Mouse (Mus musculus) limb, embryonic 15.5 days (tissue): ENCODE data around the gene St7. TPM values are rescaled to one million over a fixed set of nuclear protein-coding genes. Genes with fewer than 3 reads are reported as not detected.

Experiments used
- ATAC-seq: fragments of 200-750 bp; cut with Nextera tagmentation; 2 replicates; pipeline ENCODE4 v1.8.0; 2017; ENCODE audit warnings: low read depth, moderate TSS enrichment; ENCODE audit not compliant: insufficient number of reproducible peaks, low FRiP score, low TSS enrichment
- H3K27ac ChIP-seq: fragments of 300-500 bp; sonication (generic); 2 replicates; pipeline ENCODE4 v1.5.1; 2015; ENCODE audit warnings: moderate library complexity, mild to moderate bottlenecking, inconsistent platforms
- H3K27me3 ChIP-seq: fragments of 300-500 bp; sonication (generic); 2 replicates; pipeline ENCODE4 v1.6.1; 2015; ENCODE audit warnings: inconsistent platforms
- H3K36me3 ChIP-seq: fragments of 300-500 bp; sonication (generic); 2 replicates; pipeline ENCODE4 v1.6.1; 2015; ENCODE audit warnings: inconsistent platforms
- H3K4me1 ChIP-seq: fragments of 300-500 bp; sonication (generic); 2 replicates; pipeline ENCODE4 v1.6.1; 2015; ENCODE audit warnings: inconsistent platforms
- H3K4me2 ChIP-seq: fragments of 300-500 bp; sonication (generic); 2 replicates; pipeline ENCODE4 v1.6.1; 2015; ENCODE audit warnings: mild to moderate bottlenecking, inconsistent platforms
- H3K4me3 ChIP-seq: fragments of 300-500 bp; sonication (generic); 2 replicates; pipeline ENCODE4 v1.5.1; 2015; ENCODE audit warnings: mild to moderate bottlenecking, inconsistent platforms
- H3K9ac ChIP-seq: fragments of 300-500 bp; sonication (generic); 2 replicates; pipeline ENCODE4 v1.6.1; 2015; ENCODE audit warnings: inconsistent platforms
- H3K9me3 ChIP-seq: fragments of 300-500 bp; sonication (generic); 2 replicates; pipeline ENCODE4 v1.6.1; 2016; ENCODE audit warnings: inconsistent platforms
- WGBS: fragments of 180-500 bp; shearing (Covaris S2); methylation state at CpG from one replicate; pipeline ENCODE4 v1.1.7; 2015; 5-methylcytosine and 5-hydroxymethylcytosine counted together
- polyA plus RNA-seq: library from polyadenylated mRNA; unstranded; fragments of >200 nt; fragmentation: Nextera tagmentation; extraction: Ambion mirVana; gene quantifications from 2 replicates; pipeline ENCODE4 v1.2.1, GENCODE M21; 2015

The St7 gene
- polyA plus RNA-seq, 1 experiment from 2014 or later = 26.8 TPM

DNA sequence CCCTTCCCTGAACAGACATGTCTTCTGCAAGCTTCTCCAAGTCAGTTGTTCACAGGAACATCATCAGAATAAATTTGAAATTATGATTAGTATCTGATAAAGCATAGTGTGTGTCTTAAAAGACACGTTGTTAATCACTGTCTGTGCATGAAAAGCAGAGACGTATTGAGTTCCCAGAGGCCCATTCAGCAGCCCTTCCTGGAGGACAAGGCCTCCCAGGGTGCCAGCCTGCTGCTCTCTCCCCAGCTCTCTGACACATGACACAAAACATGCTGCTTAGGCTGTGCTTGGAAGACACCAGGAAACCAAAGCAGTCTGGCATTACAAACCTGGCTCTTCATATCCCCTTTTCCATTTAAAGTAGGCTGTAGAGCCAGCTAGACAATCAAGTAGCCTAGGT lies 249.2 kb downstream of the St7 start:
- H3K4me2 ChIP-seq = no peak overlapping the region
- no peaks in the 10 kb centered on the region for H3K27me3 ChIP-seq
- WGBS = 51% methylated on average over 2 of the region's 2 CpGs
- no peaks in the 10 kb centered on the region for H3K9me3 ChIP-seq
- no peak overlapping the region for H3K27ac ChIP-seq
- H3K4me1 ChIP-seq = 0 out of 2 replicates have a peak, but pooled peaks cover 3% of the 10 kb centered on the region
- H3K9ac ChIP-seq = no peak overlapping the region
- H3K4me3 ChIP-seq = no peak overlapping the region
- peaks cover 4% of the 10 kb centered on the region; the same call in 1 of the 2 replicates for H3K36me3 ChIP-seq
- ATAC-seq = no peak

DNA sequence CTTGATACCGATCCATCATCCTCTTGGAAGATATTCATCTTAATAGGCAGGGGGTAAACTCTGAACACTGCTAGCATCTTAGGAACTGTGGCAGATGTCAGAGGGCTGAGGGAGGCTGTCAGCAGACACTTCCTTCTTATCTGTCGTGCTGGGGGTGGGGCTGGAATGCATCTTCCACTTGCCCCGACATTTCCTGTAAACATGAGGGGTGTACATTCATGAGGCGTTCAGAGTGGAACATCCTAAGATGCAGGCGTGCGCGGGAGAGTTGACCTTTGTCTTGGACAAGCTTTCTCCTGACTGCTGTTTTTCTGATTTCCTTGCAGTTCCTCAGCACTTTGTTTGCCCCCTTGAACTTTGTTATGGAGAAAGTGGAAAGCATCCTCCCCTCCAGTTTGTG lies 249.6 kb downstream of the St7 start:
- Histone ChIP-seq H3K9me3 (no peaks in the 10 kb centered on the region), H3K9ac (no peak overlapping the region), H3K4me3 (no peak overlapping the region), H3K4me2 (no peak overlapping the region), H3K27ac (no peak overlapping the region), H3K27me3 (no peaks in the 10 kb centered on the region), H3K36me3 (peaks cover 4% of the 10 kb centered on the region; the same call in 1 of the 2 replicates), H3K4me1 (0 out of 2 replicates have a peak, but pooled peaks cover 3% of the 10 kb centered on the region)
- no peak for ATAC-seq
- WGBS = 53% methylated on average over 7 of the region's 7 CpGs

DNA sequence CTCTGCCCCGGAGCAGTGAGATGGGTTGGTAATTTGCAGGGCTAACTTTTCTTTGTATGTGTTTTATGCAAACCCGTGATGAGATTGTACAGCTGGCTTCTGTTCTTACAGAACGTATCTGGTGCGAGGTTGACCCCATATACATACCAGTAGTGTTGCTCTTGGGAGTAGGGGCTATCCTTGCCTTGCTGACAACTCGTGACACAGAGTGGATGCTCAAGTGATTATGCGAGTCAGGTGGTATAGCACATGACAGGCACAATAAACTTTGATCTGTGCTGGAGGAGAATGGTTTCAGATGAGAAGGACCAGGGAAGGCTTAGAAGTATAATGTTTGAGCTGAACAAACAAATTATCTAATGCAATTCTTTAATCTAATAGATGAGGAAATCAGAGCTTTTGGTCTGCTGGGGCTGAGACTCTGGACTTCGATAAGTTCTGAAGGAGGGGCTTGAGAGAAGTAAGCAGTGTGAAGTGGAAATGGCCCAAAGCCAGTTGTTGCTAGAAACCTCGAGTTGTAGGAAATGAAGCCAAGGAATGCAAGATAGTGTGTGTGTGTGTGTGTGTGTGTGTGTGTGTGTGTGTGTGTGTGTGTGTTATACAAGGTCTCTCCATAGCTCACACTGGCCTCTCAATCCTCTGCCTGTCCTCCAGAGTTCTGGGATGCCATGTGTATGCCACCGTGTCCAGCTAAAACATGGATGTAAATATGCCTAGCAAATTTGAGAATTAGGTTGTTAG lies 251.3 kb downstream of the St7 start:
- no peak overlapping the region for H3K27ac ChIP-seq
- H3K27me3 ChIP-seq = no peaks in the 10 kb centered on the region
- no peak overlapping the region for H3K9ac ChIP-seq
- no peaks in the 10 kb centered on the region for H3K9me3 ChIP-seq
- H3K4me1 ChIP-seq = no peaks in the 10 kb centered on the region
- H3K4me2 ChIP-seq = no peak overlapping the region
- H3K4me3 ChIP-seq = no peak overlapping the region
- WGBS = 69% methylated on average over 9 of the region's 9 CpGs
- H3K36me3 ChIP-seq = peaks cover 4% of the 10 kb centered on the region; the same call in 1 of the 2 replicates
- no peak for ATAC-seq

DNA sequence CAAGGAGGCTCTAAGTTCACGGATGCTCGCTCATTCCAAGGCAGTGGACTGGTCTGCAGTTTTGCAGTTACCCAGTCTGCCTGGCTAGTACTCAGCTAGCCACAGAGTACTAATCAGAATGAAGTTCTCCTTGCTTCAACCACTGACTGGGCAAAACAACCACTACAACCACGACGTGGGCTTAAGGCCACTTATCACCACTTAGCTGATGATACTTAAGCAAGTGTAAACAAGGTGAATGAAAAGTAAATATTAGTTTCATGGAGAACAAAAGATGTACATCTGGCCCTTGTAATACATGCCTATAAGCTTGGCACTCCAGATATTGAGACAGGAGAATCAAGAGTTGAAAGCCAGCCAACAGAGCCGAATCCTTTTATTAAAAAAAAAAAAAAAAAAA lies 253.7 kb downstream of the St7 start:
- Histone ChIP-seq H3K9me3 (no peaks in the 10 kb centered on the region), H3K4me2 (no peak overlapping the region), H3K36me3 (no peaks in the 10 kb centered on the region), H3K4me1 (no peaks in the 10 kb centered on the region), H3K27me3 (no peaks in the 10 kb centered on the region), H3K9ac (no peak overlapping the region), H3K27ac (no peak overlapping the region), H3K4me3 (no peak overlapping the region)
- WGBS = 66% methylated on average over 5 of the region's 5 CpGs
- no peak for ATAC-seq

DNA sequence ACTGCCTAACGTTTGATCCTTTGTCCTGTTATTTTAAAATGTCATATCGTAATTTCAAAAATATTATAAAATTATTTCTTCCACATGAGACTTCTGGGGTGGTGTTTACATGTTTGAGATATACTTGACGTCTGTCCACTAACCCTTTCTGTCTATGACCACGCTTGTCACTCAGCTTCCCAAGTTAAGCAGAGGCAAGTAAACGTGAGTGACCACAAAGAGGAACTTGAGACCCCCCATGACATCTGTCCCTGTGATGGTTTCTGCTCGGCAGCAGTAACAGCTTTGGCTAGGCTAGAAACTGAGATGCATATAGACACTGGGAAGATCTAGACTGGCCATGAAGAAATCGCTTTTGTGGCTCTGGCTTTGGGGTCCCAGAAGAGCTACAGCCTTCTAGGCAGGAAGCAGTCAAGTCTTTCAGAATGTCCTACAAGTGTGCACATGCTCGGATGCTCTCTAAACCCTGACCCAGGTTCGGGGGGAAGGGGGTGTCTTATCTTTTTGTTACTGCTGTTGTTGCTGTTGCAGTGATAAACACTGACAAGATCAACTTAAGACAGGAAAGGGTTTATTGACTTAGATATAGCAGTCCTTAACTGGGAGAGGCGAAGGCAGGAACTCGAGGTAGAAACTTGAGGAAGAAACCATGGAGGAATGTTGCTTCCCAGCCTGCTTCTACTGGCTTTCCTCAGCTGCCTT lies 254.5 kb downstream of the St7 start:
- no peak for ATAC-seq
- H3K4me2 ChIP-seq = no peak overlapping the region
- no peak overlapping the region for H3K4me3 ChIP-seq
- no peaks in the 10 kb centered on the region for H3K4me1 ChIP-seq
- H3K27ac ChIP-seq = no peak overlapping the region
- no peak overlapping the region for H3K9ac ChIP-seq
- H3K27me3 ChIP-seq = no peaks in the 10 kb centered on the region
- H3K36me3 ChIP-seq = no peaks in the 10 kb centered on the region
- 63% methylated on average over 11 of the region's 11 CpGs for WGBS
- H3K9me3 ChIP-seq = no peaks in the 10 kb centered on the region

DNA sequence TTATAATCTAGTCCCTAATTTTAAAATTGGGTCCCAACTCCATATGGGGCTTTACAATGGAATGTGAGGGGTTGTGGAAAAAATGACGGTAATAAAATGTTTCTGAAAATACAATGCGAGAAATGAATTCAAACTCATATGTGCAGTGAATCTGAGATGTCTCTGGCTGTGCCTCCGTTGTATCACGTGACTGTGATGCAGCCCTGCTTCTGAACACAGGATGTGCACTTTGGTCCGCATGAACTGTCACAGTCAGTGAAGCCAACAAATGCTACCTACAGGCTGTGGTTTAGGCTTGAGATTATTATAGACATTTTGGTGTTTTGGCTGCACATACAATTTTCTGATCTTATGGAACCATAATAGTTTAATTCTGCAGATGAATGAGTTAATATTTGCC lies 256.4 kb downstream of the St7 start:
- no peaks in the 10 kb centered on the region for H3K4me1 ChIP-seq
- no peak overlapping the region for H3K27ac ChIP-seq
- H3K9me3 ChIP-seq = no peaks in the 10 kb centered on the region
- H3K4me3 ChIP-seq = no peak overlapping the region
- no peak overlapping the region for H3K9ac ChIP-seq
- 70% methylated on average over 5 of the region's 5 CpGs for WGBS
- no peaks in the 10 kb centered on the region for H3K36me3 ChIP-seq
- no peak overlapping the region for H3K4me2 ChIP-seq
- no peak for ATAC-seq
- no peaks in the 10 kb centered on the region for H3K27me3 ChIP-seq

DNA sequence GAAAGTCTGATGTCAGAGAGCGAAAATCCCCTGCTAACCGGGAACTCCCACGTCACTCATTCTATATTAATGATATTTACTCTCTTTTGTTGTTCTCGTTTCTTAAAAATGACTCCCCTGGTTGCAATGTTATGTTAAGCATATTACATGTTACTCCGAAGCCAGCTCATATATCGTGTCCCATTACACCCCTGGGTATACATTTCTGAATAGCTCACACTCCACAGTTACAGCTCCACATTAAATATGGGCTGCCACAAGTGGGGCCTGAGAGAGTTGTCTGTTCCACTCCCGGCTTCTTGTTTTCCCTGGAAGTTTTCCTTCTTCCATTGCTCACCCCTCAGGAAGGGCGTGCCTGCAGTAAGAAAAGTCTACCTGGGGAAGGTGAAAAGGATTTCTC lies 259.0 kb downstream of the St7 start:
- H3K27ac ChIP-seq = no peak overlapping the region
- WGBS = 61% methylated on average over 8 of the region's 8 CpGs
- H3K4me1 ChIP-seq = no peaks in the 10 kb centered on the region
- no peaks in the 10 kb centered on the region for H3K36me3 ChIP-seq
- H3K4me3 ChIP-seq = no peak overlapping the region
- H3K9me3 ChIP-seq = no peaks in the 10 kb centered on the region
- ATAC-seq = no peak
- no peaks in the 10 kb centered on the region for H3K27me3 ChIP-seq
- no peak overlapping the region for H3K4me2 ChIP-seq
- no peak overlapping the region for H3K9ac ChIP-seq

DNA sequence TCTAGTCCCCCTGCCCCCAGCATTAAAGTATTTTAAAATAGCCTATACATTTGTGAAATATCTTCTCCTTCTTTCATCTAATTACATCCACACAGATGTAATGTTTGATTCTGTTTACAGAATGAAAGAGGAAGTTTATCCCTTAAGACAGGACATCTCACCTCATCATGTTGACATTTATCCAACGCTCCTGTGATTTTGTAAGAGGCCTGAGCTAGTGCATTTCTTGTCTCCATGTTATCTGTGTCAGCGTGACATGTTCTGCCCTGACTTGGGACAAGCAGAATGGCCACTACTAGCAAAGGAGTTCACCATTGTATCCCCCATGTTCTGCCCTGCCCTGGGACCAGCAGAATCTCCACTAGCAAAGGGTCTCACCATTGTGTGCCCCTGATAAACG lies 270.7 kb downstream of the St7 start:
- no peak for ATAC-seq
- Histone ChIP-seq H3K4me3 (no peak overlapping the region), H3K27me3 (no peaks in the 10 kb centered on the region), H3K36me3 (no peaks in the 10 kb centered on the region), H3K4me1 (no peaks in the 10 kb centered on the region), H3K4me2 (no peak overlapping the region), H3K27ac (no peak overlapping the region), H3K9me3 (no peaks in the 10 kb centered on the region), H3K9ac (no peak overlapping the region)
- 86% methylated on average over 3 of the region's 3 CpGs for WGBS

DNA sequence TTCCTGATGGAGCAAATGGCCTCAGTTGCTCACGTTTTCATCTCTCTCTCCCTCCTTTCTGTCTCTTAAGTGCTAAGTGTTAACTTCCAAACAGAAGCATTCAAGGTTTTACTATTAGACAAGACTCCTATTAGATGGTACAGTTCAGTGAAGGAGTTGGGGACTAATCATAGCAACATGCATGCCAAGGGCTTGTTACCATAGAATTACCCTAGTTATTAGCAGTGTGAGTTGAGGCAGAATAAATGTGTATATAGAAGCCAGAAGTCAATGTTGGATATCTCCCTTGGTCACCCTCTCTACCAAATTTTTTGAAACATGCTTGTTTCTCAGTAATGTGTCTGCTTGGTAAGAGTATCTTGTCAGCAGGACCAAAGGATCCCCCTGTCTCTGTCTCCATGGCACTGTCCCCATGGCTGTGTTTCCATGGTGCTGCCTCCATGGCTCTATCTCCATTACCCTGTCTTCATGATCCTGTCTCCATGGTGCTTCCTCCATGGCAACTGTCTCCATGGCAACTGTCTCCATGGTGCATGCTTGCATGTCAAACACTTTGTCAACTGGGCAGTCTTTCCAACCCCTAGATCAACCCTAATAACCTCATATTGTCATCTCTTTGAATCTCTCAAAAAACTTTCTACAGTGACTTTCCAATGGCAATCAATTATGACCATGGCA lies 275.9 kb downstream of the St7 start:
- Histone ChIP-seq H3K9me3 (no peaks in the 10 kb centered on the region), H3K27me3 (no peaks in the 10 kb centered on the region), H3K4me1 (no peaks in the 10 kb centered on the region), H3K27ac (no peak overlapping the region), H3K4me2 (no peak overlapping the region), H3K9ac (no peak overlapping the region), H3K4me3 (no peak overlapping the region), H3K36me3 (no peaks in the 10 kb centered on the region)
- 81% methylated on average over 1 of the region's 1 CpGs for WGBS
- no peak for ATAC-seq

DNA sequence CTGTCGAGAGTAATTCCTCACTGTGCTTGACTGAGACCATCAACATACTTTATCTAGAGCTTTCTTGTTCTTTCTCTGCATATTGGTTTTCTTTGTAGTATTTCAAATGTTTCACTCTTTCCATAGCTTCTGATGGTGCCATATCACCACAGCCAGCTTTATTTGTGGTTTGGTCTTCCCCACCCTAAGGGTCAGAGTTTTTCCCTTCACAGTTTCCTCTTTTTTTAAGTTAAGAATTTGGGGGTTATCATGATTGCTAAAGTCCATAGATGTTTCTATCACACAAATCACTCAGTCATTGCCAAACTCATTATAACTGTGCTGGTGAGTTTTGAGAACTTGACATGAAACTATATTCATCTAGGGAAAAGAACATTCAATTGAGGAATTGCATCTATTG lies 277.1 kb downstream of the St7 start:
- Histone ChIP-seq H3K9ac (no peak overlapping the region), H3K36me3 (no peaks in the 10 kb centered on the region), H3K9me3 (no peaks in the 10 kb centered on the region), H3K4me1 (no peaks in the 10 kb centered on the region), H3K27ac (no peak overlapping the region), H3K4me3 (no peak overlapping the region), H3K27me3 (no peaks in the 10 kb centered on the region), H3K4me2 (no peak overlapping the region)
- 48% methylated on average over 1 of the region's 1 CpGs for WGBS
- ATAC-seq = no peak

DNA sequence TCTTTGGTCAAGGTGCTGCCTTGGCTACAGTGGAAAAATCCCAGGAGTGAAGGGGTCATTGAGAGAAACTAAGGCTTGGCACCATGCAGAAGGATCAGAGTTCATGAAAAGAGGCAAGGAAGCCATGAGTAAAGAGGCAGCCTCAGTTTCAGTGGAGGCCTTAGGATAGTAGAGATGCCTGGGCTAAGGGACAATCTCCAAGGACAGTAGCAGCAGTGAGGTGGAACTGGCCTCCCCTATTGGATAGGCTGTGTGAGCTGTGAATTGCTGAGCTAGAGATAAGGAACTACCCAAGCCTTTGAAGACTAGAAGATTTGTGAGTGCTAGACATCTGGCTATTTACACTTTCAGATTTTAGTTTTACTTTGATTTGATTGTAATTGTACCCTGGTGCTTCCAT lies 278.7 kb downstream of the St7 start:
- Histone ChIP-seq H3K27me3 (no peaks in the 10 kb centered on the region), H3K4me3 (no peak overlapping the region), H3K36me3 (no peaks in the 10 kb centered on the region), H3K27ac (no peak overlapping the region), H3K4me2 (no peak overlapping the region), H3K9me3 (no peaks in the 10 kb centered on the region), H3K4me1 (no peaks in the 10 kb centered on the region), H3K9ac (no peak overlapping the region)
- no peak for ATAC-seq

DNA sequence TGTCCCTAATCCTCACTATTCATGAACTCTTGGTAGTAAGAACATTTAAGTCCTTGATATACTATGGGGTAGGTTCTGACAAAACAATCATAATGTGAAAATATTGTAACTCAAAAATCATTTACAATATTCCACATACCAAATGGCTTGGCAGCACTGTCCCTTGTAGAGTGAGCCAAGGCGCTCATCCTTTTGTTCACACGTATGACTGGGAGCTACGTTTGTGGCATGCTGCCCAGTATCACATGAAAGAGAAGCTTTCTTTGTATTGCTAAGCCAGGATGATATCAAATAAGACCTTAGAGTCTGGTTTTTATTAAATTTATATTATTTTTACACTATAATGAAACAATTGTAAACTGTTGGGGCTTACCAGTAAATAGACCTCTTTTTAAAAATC lies 281.7 kb downstream of the St7 start:
- Histone ChIP-seq H3K4me1 (no peaks in the 10 kb centered on the region), H3K27me3 (no peaks in the 10 kb centered on the region), H3K36me3 (no peaks in the 10 kb centered on the region), H3K4me2 (no peak overlapping the region), H3K9ac (no peak overlapping the region), H3K9me3 (no peaks in the 10 kb centered on the region), H3K4me3 (no peak overlapping the region), H3K27ac (no peak overlapping the region)
- WGBS = 76% methylated on average over 3 of the region's 3 CpGs
- no peak for ATAC-seq
